Comparison of ENCODE assay signal across 18 mouse cellular contexts in the genomic region with DNA sequence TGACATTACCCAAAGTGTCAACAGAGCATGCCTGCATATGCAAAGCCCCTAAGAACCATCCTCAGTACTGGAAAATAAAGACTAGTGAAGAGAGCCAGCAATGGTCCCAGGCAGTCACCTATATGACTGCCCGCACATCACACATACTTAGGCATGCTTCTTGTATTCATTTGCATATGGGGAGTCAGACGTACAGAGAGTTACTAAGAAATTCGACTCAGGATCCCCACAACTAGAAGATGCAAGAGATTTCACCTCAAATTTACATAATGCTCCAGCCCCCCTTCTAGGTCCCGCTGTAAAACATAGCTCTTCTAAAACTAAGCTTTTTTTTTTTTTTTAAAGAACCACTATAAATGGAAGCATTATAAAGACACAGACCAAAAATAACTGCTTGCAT. TPM values are rescaled to one million over a fixed set of nuclear protein-coding genes. Genes with fewer than 3 reads are reported as not detected.
DNase-seq lines count a peak whose midpoint lies in the region; ATAC-seq lines count a peak whose summit lies in the region.
"Had no signal": no experiment of that assay in that cellular context is flagged by ENCODE, and none has a peak within 500 bp of the region (broad histone marks: within the 10 kb centered on the region; RNA-seq: fewer than 3 reads in every experiment).

No protein-coding gene starts in this region.

- intact Hi-C loops in heart, postnatal 10 days (cut with DNase I): no loop called here

- ATAC-seq in CD4-positive, CD25-positive, alpha-beta regulatory T cell, adult 4 months: peak; percentile 27
- ATAC-seq in activated CD4-positive, CD25-positive, alpha-beta regulatory T cell, adult 4 months: peak; percentile 29
- ATAC-seq in inflammation-experienced regulatory T-cells, adult 6 months: peak; percentile 41
- ATAC-seq: forebrain, embryonic 14.5 days; forebrain, embryonic 16.5 days; Patski had no signal

- no peak for DNase-seq in heart, postnatal 10 days
- no peak for DNase-seq in left cerebral cortex, adult 18-20 months (ENCODE audit: low spot score in 2 of 2)
- DNase-seq in gastrocnemius, adult 18-20 months (ENCODE audit: low spot score): no peak
- DNase-seq: adrenal gland, adult 2 months; adrenal gland, postnatal 10 days; adrenal gland, postnatal 25 days; B cell, adult 2 months; cerebellum, adult 11-12 months; cerebellum, adult 2 months; cerebellum, adult 9-10 months; cerebellum, postnatal 10 days; cerebellum, postnatal 25 days had no signal

RNA-seq across cellular contexts. Expression of gene Tet2, which starts 36.6 kb away (rescaled TPM):
- polyA plus RNA-seq in CD4-positive, CD25-positive, alpha-beta regulatory T cell, adult 4 months (2017; shearing (Covaris generic)): 10 to 100 TPM; 47.0 to 65.9 TPM
- polyA plus RNA-seq in activated CD4-positive, CD25-positive, alpha-beta regulatory T cell, adult 4 months (2017; shearing (Covaris generic)): 10 to 100 TPM; 36.7 to 44.6 TPM
- 10 to 100 TPM; 32.8 to 63.9 (median 50.7) TPM for polyA plus RNA-seq in inflammation-experienced regulatory T-cells, adult 6 months (2017; shearing (Covaris generic))
- total RNA-seq in heart, postnatal 10 days (2021): 10 to 100 TPM; 41.3 to 44.4 TPM
- 10 to 100 TPM; 42.2 to 46.5 TPM for total RNA-seq in left cerebral cortex, adult 18-20 months (2021)
- 10 to 100 TPM; 14.3 to 18.2 TPM for total RNA-seq in gastrocnemius, adult 18-20 months (2021)
